Mouse (Mus musculus) gastrocnemius, adult 8-10 months (tissue): Measurements from ENCODE around the gene Stard13. TPM values are rescaled to one million over a fixed set of nuclear protein-coding genes. Genes with fewer than 3 reads are reported as not detected.

Source experiments
- DNase-seq, 2 experiments: peaks; one replicate each; pipeline ENCODE4 v3.0.0; 2022; ENCODE audit warnings: low spot score in 2 of 2
- total RNA-seq, 4 experiments: library from RNA; stranded (reverse); gene quantifications; 2 replicates each; pipeline ENCODE4 v1.2.4; 2022

Stard13 gene
- total RNA-seq, 4 experiments from 2014 or later = 3.7 to 5.8 (median 4.9) TPM

- DNase-seq = no peak
These were observed 173.2 kb downstream of the Stard13 start for GRCm38 (mm10) chr5:151060476-151060875.

- no peak for DNase-seq
These were observed 173.9 kb downstream of the Stard13 start for GRCm38 (mm10) chr5:151059772-151060171.

- no peak for DNase-seq
These were observed 174.3 kb downstream of the Stard13 start for GRCm38 (mm10) chr5:151059352-151059751.

GRCm38 (mm10) chr5:151057716-151058115, 175.9 kb downstream of the Stard13 start:
- DNase-seq = no peak

- no peak for DNase-seq
These were observed 176.7 kb downstream of the Stard13 start for GRCm38 (mm10) chr5:151056920-151057294.

GRCm38 (mm10) chr5:151056255-151056919, 177.2 kb downstream of the Stard13 start:
- no peak for DNase-seq

- no peak for DNase-seq
These were observed 178.1 kb downstream of the Stard13 start for GRCm38 (mm10) chr5:151055426-151056090.

- no peak for DNase-seq
These were observed 178.9 kb downstream of the Stard13 start for GRCm38 (mm10) chr5:151054743-151055114.

GRCm38 (mm10) chr5:151054100-151054742, 179.4 kb downstream of the Stard13 start:
- no peak for DNase-seq

- DNase-seq = no peak
These were observed 180.4 kb downstream of the Stard13 start for GRCm38 (mm10) chr5:151053190-151053589.

GRCm38 (mm10) chr5:151052331-151052730, 181.3 kb downstream of the Stard13 start:
- DNase-seq = no peak

GRCm38 (mm10) chr5:151047488-151047887, 186.1 kb downstream of the Stard13 start:
- DNase-seq = no peak

GRCm38 (mm10) chr5:151046917-151047316, 186.7 kb downstream of the Stard13 start:
- DNase-seq = peak; percentile 54 to 60

GRCm38 (mm10) chr5:151046131-151046530, 187.5 kb downstream of the Stard13 start:
- DNase-seq = no peak

- no peak for DNase-seq
These were observed 190.7 kb downstream of the Stard13 start for GRCm38 (mm10) chr5:151042911-151043310.

- no peak for DNase-seq
These were observed 195.8 kb downstream of the Stard13 start for GRCm38 (mm10) chr5:151037871-151038270.

GRCm38 (mm10) chr5:151034715-151035512, 198.7 kb downstream of the Stard13 start:
- DNase-seq = no peak

- no peak for DNase-seq
These were observed 204.7 kb downstream of the Stard13 start for GRCm38 (mm10) chr5:151028906-151029305.

- DNase-seq = no peak
These were observed 206.5 kb downstream of the Stard13 start for GRCm38 (mm10) chr5:151027171-151027570.

GRCm38 (mm10) chr5:151026069-151026468, 207.6 kb downstream of the Stard13 start:
- no peak for DNase-seq

GRCm38 (mm10) chr5:151024483-151024882, 209.2 kb downstream of the Stard13 start:
- DNase-seq = no peak

GRCm38 (mm10) chr5:151023461-151023860, 210.2 kb downstream of the Stard13 start:
- peak in 1 of 2 experiments; percentile 9 for DNase-seq
